30 mouse cellular contexts compared by ENCODE assay signal in the genomic region with DNA sequence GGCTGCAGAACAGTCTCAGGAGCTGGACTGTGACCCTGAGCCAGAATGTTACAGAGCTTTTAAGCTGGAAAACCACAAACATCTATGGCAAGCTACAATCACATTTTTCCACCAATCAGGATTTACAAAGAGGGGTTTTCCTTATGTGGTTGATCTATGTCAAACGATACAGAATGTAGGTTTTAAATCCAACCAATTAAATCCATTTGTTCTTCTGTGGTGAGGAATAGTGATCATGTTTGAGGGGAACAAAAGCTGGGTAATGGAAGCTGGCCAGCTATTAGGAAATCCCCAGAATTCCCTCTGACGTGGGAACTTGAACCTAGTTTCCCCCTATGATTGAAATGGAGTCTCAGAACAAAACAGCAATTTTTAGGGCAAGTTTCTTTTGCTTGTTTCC. TPM values are rescaled to one million over a fixed set of nuclear protein-coding genes. Genes with fewer than 3 reads are reported as not detected.
"Had no signal": no experiment of that assay in that cellular context is flagged by ENCODE, and none has a peak within 500 bp of the region (broad histone marks: within the 10 kb centered on the region; RNA-seq: fewer than 3 reads in every experiment).

No protein-coding gene starts in this region.

- H3K9me3 ChIP-seq: limb, embryonic 12.5 days; limb, embryonic 15.5 days; midbrain, embryonic 12.5 days had no signal

- H3K4me2 ChIP-seq: limb, embryonic 12.5 days; limb, embryonic 15.5 days; liver, embryonic 11.5 days; lung, embryonic 14.5 days; midbrain, embryonic 12.5 days had no signal

- H3K4me3 ChIP-seq: layer of hippocampus, adult 2 months; left cerebral cortex, adult 2 months; limb, embryonic 12.5 days; limb, embryonic 15.5 days; midbrain, embryonic 12.5 days had no signal

- H3K9ac ChIP-seq: limb, embryonic 12.5 days; limb, embryonic 15.5 days; liver, embryonic 14.5 days; liver, postnatal 0 days; lung, embryonic 14.5 days; midbrain, embryonic 12.5 days had no signal

- DNase-seq: kidney, adult 2 months; kidney, postnatal 25 days; layer of hippocampus, adult 9-11 months; layer of hippocampus, postnatal 36 days; liver, postnatal 0 days; lung, embryonic 14.5 days; thymus, adult 2 months; thymus, postnatal 25 days had no signal

- H3K27ac ChIP-seq: kidney, postnatal 0 days; layer of hippocampus, adult 2 months; left cerebral cortex, adult 2 months; limb, embryonic 12.5 days; limb, embryonic 15.5 days; liver, embryonic 14.5 days; macrophage; midbrain, embryonic 12.5 days had no signal

- ATAC-seq: intestine, postnatal 0 days; liver, postnatal 0 days; lung, postnatal 0 days; midbrain, embryonic 16.5 days had no signal

- H3K27me3 ChIP-seq: limb, embryonic 12.5 days; limb, embryonic 15.5 days; midbrain, embryonic 12.5 days had no signal

- H3K4me1 ChIP-seq: limb, embryonic 12.5 days; limb, embryonic 15.5 days; midbrain, embryonic 12.5 days had no signal

- H3K36me3 ChIP-seq: limb, embryonic 12.5 days; limb, embryonic 15.5 days; midbrain, embryonic 12.5 days had no signal

RNA-seq across cellular contexts. Expression of gene Slco1a5, which starts 16.2 kb away (rescaled TPM):
- total RNA-seq: layer of hippocampus, adult 2 months; layer of hippocampus, postnatal 36 days; left cerebral cortex, adult 2 months; megakaryocyte, adult 5-6 weeks; monocyte, adult 5-6 weeks had no signal
- polyA plus RNA-seq: intestine, postnatal 0 days; kidney, adult 2 months; large intestine, adult 2 months; limb, embryonic 12.5 days; liver, embryonic 11.5 days; liver, embryonic 14.5 days; liver, postnatal 0 days; macrophage; small intestine, adult 2 months; spleen, adult 2 months had no signal

RNA-seq across cellular contexts. Expression of gene Iapp, which starts 40.7 kb away (rescaled TPM):
- total RNA-seq: layer of hippocampus, adult 2 months; layer of hippocampus, postnatal 36 days; left cerebral cortex, adult 2 months; left cerebral cortex, postnatal 10 days; left cerebral cortex, postnatal 36 days; megakaryocyte, adult 5-6 weeks; monocyte, adult 5-6 weeks had no signal
- polyA plus RNA-seq: kidney, adult 2 months; kidney, embryonic 14.5 days; limb, embryonic 12.5 days; limb, embryonic 15.5 days; liver, embryonic 11.5 days; liver, postnatal 0 days; lung, embryonic 14.5 days; macrophage; midbrain, embryonic 16.5 days; neural tube, embryonic 11.5 days; neural tube, embryonic 14.5 days had no signal
